Mouse (Mus musculus): Measurements from ENCODE around the gene Wfikkn1.
"Not testable (repeated sequence)": the region's sequence is repeated elsewhere in the genome, so short reads cannot be mapped to it uniquely, and the experiment has no call there.

Wfikkn1 gene

GRCm38 (mm10) chr17:25883824-25884223 is 3.2 kb upstream of the Wfikkn1 start:
- DNase-seq: no peak

DNA sequence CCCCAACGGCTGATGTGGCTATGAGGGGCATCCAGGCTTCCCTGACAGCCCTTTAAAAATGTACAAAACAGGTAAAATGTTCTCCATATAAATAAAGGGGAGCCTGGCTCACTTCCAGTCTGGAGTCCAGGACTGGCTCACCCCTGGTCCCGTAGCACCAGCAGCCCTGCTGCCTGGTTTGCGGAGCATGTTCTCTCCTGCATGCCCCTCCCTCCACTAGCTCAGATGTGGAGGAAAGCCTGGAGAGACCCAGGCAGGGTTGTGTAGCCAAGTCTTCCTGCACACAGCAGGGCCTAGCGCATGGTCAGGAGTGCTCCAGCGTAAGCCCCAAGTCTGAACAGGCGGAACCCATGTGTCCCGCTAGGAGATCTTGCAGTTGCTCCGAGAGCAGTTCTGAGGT is 2.6 kb upstream of the Wfikkn1 start:
- DNase-seq: no peak

DNA sequence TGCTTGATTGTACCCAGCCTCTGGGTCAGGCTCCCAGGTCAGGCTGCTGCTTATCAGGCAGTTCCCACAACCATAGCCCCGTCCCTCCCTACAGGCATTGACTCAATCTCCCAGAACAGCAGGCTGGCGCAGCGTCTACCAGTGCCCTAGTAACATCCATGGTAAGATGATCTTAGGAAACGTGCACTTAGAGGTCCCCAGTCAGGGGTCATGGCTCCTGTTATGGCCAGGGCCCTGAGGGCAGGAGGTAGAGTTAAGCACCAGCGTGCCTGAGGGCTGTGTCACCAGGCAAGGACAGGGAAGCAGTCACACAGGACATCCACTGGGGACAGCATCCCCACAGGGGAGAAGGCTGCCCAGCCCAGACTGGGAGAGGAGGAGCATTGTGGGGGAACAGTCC is 1.6 kb upstream of the Wfikkn1 start:
- DNase-seq: no peak

- no peak for DNase-seq
Observed at GRCm38 (mm10) chr17:25881691-25882090, 1.0 kb upstream of the Wfikkn1 start.

- no peak for DNase-seq
Observed at GRCm38 (mm10) chr17:25880913-25881641, 419 bp upstream of the Wfikkn1 start.

DNA sequence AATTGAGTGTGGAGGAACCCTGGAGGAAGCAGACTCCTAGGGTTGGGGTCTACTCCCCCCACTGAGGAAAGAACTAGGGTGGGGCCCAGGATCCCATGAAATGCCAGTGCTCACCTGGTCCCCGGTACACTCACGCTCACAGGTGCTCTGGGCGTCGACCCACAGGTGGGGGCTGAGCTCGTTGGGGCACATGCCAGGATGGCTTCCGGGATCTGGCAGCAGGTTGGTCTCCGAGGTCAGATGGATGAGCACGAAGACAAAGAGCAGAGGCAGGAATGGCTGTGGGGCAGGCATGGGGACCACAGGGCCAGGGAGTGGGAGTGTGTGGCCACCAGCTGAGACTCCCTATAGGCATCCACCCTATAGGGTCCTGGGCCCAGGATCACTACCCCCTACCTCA is 908 bp downstream of the Wfikkn1 start:
- DNase-seq: no peak

- DNase-seq: no peak
Observed at GRCm38 (mm10) chr17:25879261-25879660, 1.4 kb downstream of the Wfikkn1 start.

GRCm38 (mm10) chr17:25878611-25879180 is 2.0 kb downstream of the Wfikkn1 start:
- no peak for DNase-seq

DNA sequence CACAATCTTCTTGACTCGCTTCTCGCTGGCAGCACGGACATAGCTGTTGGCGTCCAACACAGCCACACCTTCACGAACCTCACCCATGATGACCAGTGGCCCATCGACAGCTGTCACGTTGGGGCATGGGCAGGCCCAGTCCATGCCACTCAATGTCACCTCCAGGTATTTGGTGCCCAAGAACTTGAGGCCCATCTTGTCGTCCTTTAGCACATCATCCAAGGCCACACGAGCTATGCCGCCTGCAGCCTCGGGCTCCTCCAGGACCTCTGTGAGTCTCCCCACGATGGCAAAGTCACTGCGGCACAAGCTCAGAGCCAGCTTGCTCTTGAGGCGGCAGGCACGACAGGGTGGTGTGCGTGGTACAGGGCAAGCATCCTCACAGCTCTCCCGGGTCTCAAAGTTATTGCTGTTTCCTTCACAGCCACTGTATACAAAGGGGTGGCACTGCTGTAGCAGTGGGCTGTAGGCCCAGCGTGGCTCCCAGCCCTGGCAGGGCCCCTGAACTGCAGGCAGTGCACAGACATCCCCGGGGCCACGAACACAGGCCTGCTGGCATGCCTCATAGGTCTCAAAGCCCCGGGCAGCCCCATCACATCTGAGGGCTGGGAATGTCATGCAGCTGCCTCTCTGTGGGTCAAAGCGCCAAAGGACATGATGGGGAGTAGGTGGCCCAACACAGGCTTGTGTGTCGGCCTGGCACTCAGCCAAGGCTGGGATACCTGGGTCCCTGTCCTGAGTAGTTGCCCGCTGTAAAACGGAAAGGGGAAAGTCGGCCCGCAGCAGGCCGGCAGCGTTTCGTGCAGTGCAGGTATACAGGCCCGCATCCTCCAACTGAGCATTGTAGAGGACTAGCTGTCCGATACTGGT is 2.7 kb downstream of the Wfikkn1 start:
- no peak for DNase-seq

- DNase-seq: no peak
Observed at GRCm38 (mm10) chr17:25877025-25877424, 3.6 kb downstream of the Wfikkn1 start.

DNA sequence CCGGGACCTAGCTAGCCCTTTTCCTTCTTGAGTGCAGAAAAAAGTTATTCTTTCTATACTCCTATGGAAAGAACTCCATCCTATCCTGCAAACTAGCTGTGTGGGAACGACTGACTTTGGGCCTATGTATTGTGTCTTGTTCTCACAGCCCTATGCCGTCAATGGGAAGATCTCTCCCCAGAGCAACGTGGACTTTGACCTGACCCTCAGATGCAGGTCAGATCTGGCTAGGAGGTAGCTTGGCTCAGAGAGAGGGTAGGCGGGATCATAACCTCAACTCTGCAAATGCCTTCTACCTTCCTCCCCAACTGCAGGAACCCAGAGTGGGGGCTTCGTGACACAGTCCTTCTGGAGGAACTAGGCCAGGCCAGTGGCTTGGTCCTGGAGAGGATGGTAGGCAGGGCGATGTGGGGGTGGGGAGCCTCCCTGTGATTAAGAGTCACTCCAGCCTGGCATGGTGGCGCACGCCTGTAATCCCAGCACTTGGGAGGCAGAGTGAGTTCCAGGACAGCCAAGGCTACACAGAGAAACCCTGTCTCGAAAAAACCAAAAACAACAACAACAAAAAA is 4.2 kb downstream of the Wfikkn1 start:
- DNase-seq: no peak

DNA sequence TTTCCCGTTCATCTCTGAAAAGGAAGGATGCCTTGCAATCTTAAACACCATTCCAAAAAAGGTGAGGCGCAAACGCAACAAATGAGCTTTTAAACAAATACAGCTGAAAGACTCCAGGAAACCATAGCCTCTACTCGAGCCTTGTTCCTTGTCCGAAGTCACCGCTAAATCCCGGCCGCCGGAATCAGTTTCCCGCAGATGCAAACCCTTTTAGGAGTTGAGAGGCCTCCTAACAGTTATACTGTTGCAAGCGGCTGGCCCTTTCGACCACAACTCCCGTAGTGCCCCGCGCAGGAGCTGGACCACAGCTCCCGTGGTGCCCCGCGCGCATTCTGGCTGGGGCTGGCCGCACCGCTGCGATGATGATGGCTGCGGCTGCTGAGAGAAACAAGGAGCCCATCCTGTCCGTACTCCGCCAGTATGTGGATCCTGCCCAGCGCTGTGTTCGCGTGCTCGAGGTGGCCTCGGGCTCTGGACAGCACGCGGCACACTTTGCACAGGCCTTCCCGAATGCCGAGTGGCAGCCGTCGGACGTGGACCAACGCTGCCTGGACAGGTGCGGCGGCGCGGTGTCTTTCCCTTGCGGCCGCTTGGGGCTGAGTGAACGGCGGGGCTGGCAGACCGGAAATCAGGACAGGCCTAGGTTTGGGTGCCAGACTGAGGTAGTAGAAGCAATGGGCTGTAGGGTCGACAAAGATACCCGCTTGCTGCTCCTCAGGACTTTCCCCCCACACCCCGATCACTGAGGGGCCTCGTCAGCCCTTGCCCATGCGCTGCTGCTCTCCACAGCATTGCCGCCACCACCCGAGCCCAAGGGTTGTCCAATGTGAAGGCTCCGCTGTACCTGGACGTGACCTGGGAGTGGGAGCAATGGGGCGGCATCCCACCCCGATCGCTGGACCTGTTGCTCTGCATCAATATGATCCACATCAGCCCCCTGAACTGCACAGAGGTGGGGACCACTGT is 5.2 kb downstream of the Wfikkn1 start:
- peak; percentile 89 for DNase-seq

- peak; percentile 95 for DNase-seq
Observed at GRCm38 (mm10) chr17:25874721-25875170, 5.9 kb downstream of the Wfikkn1 start, which contains the start of gene Mettl26. TSS of gene Mettl26 (plus strand) at chr17:25875074.

DNA sequence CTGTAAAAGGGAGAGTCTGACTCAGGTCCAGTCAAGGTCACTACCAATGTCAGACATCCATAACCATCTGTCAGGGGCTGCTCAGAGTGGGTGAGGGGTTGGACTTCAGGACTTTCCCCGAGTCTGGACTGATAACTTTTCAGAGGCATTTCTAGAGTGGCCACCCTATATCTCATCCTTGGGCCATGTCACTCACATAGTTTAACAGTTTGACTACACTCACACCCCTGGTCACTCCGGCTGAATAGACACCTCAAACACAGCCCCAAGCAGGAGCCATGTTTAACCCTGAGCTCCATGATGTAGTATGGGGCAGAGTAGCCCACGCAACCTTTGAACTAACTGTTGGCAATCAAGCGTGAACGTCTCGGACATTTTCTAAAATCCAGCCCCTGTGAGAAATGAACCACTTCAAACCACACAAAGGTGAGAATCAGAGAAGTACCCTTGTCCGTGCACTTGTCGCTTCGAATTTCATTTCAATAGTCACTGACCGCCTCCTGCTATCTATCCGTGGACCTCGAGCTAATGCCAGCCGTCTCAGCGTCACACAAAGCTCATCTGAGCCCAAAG is 6.4 kb downstream of the Wfikkn1 start:
- no peak for DNase-seq

GRCm38 (mm10) chr17:25873405-25874147 is 7.1 kb downstream of the Wfikkn1 start:
- no peak for DNase-seq

DNA sequence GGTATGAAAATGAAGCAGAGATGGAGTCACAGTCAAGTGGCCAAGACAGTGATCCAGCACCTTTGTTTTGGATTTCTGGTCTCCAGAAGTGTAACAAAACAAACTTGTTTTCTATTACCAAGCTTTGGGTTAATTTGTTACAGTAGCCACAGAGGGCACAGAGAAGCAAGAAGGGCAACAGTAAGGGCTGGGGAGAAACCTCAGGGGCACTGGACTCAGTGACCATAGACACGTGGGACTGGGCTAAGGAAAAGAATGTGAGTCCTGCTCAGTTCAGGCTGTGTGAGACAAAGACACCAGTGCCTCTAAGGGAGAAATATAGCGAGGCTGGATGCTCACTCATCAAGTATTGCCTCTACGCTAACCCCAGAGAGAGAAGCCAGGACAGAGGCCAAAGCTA is 8.0 kb downstream of the Wfikkn1 start:
- no peak for DNase-seq

GRCm38 (mm10) chr17:25871566-25871965 is 9.1 kb downstream of the Wfikkn1 start:
- DNase-seq: not testable (repeated sequence)

DNA sequence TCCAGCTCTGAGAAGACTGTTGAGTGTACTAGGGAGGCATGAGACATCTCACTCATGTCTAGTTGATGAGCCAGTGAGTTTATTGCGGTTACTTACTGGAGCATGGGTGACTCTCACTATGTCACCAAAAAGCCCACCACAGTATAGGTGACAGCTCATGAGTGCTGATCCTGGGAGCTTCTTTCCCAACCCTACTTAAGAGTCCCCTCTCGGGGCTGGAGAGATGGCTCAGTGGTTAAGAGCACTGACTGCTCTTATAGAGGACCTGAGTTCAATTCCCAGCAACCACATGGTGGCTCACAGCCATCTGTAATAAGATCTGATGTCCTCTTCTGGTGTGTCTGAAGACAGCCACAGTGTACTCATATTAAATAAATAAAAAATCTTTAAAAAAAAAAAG is 10.7 kb downstream of the Wfikkn1 start:
- DNase-seq: no peak

- DNase-seq: no peak
Observed at GRCm38 (mm10) chr17:25869498-25869897, 11.2 kb downstream of the Wfikkn1 start.

GRCm38 (mm10) chr17:25868601-25869191 is 12.0 kb downstream of the Wfikkn1 start, which contains the start of gene Mcrip2:
TSS of gene Mcrip2 (minus strand) at chr17:25868764.
- peak; percentile 79 for DNase-seq

Measured in thymus, postnatal 14 days (tissue).